Mouse (Mus musculus) testis, adult 2 months (tissue): ENCODE measurements around the gene Ift122.
"Not testable (repeated sequence)": the region's sequence is repeated elsewhere in the genome, so short reads cannot be mapped to it uniquely, and the experiment has no call there.

Experiments used
- CTCF ChIP-seq: fragments of 200-500 bp; IDR thresholded peaks from 2 replicates; pipeline ENCODE4 v1.5.1; 2012; ENCODE audit warnings: low read depth, mild to moderate bottlenecking, inconsistent platforms, low read length, moderate library complexity; ENCODE audit not compliant: control insufficient read depth, insufficient read depth, insufficient replicate concordance
- POLR2A ChIP-seq: fragments of 200-500 bp; IDR thresholded peaks from 2 replicates; pipeline ENCODE4 v1.6.1; 2012; ENCODE audit warnings: low read depth, mild to moderate bottlenecking, inconsistent platforms, low read length, moderate library complexity; ENCODE audit not compliant: control insufficient read depth

GRCm38 (mm10) chr6:115867157-115867556 is 13.9 kb downstream of the Ift122 start:
- TF ChIP-seq CTCF, POLR2A: not testable (repeated sequence)
